Comparison of ENCODE assay signal across 8 mouse cellular contexts in genomic region chr3:38254896-38255295, GRCm38 (mm10).
DNase-seq lines count a peak whose midpoint lies in the region; ATAC-seq and TF ChIP-seq lines count a peak whose summit lies in the region.

No protein-coding gene starts in this region.

- H3K27ac ChIP-seq in embryonic fibroblast, embryonic 13.5 days (ENCODE audit: insufficient read depth, low read length), result peak overlapping the region; percentile 95

- H3K4me3 ChIP-seq in embryonic fibroblast, embryonic 13.5 days (ENCODE audit: insufficient read depth, low read length), result no peak overlapping the region

- H3K4me1 ChIP-seq in embryonic fibroblast, embryonic 13.5 days (ENCODE audit: control insufficient read depth, insufficient read depth, low read length), result peaks cover 11% of the 10 kb centered on the region

- TF ChIP-seq POLR2A in embryonic fibroblast, embryonic 13.5 days (IDR thresholded peaks at IDR 0.05; ENCODE audit: low read depth, low read length), result no peak

- intact Hi-C loops in heart, postnatal 10 days (cut with DNase I), result loop anchor here (1.0 to 5.0 kb wide), 4 partner anchors 20 to 594 kb away; no protein-coding TSS in a partner anchor

- no peak for ATAC-seq in megakaryocyte progenitor cell, adult 5-6 weeks (replicated peaks; ENCODE audit: poor library complexity)

- TF ChIP-seq CTCF in embryonic fibroblast, embryonic 13.5 days (IDR thresholded peaks at IDR 0.05; ENCODE audit: borderline replicate concordance, insufficient read depth, low read length), result no peak

- peak; percentile 42 for DNase-seq in ovary, adult 18-20 months (ENCODE audit: low spot score)
- DNase-seq in ovary, postnatal 14 days (ENCODE audit: low spot score), result no peak
- peak; percentile 95 to 96 for DNase-seq in heart, postnatal 10 days
- DNase-seq in layer of hippocampus, adult 18-20 months (ENCODE audit: low spot score in 2 of 2), result peak; percentile 52 to 82
- DNase-seq in lung, postnatal 10 days, result peak; percentile 93
- DNase-seq in urinary bladder, postnatal 4 days (ENCODE audit: low spot score in 2 of 2), result peak; percentile 77
